Mouse (Mus musculus) ES-CJ7 (cell line): ENCODE data around the gene Lbr.

Experiments
- DNase-seq: peaks from one replicate; pipeline ENCODE4 v3.0.0; 2011; ENCODE audit warnings: low read depth, low spot score

Lbr gene

DNA sequence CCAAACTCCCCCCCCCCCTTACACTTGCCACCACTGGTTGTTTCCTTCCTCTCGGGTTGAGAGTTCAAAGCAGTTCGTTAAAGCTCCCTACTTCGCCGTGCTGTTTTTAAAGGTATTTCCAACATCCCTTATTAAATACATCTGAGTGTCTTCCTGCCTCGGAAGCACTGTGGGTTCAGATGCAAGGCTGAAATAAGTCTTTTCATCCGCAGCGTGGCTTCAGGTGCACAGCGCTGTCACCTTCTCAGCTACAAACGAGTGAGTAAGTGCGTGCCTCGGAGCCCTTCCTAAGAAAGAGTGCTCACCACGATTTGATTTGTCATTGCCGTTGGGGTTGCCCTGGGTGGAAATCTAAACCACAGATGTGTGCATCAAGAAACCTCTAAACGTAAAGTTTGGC, at the start of gene Lbr:
Gene Lbr (minus strand): TSS at position 266 of the 400 bp plus-strand sequence.
- peak; percentile 51 for DNase-seq

- no peak for DNase-seq
Observed at GRCm38 (mm10) chr1:181889670-181890069, 46.8 kb upstream of the Lbr start.

DNA sequence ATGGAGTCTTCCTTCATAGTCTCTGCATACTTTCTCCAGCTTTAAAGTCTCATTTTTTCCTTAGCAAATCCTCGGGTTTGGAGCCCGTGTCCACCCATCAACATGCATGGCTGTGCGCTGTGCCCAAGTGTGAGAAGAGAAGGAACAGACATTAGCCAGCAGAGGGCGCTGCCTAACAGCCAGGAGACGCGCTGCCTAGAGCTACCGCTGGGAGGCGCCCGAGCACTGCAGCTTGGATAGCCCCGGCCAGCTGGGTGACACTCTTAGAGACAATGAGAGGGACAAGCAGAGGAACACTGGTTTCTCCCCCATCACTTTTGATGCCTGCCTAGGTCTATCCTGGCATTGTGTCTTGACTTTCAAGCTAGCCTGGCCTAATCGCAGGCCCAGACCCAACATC, 46.0 kb upstream of the Lbr start:
- DNase-seq, result peak; percentile 90

- peak; percentile 88 for DNase-seq
Observed at GRCm38 (mm10) chr1:181881532-181881931, 38.7 kb upstream of the Lbr start.

DNA sequence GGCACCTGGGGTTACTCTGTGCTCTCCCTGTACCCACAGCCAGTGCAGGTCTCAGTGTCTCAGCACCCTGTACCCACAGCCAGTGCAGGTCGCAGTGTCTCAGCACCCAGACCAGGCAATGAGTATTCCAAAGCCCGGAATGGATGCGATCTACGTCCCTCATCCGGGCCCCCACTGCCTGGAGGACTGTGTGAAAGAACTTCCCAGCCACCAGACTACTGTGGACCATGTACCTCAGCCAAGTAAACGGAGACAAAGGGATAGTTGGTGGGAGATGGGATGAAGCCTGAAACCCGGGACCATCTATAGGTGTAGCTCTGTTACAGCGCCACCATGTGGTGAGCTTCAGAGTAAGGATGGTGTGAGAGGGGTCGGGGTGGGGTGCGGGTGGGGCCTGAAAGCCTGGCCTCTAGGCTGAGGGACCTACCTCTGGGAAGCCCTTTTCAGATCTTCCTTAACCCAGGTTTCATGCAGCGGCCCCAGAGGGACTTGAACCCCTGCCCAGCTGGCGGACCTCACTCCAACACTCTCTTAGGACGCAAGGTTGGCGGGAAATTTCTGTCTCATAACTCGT, 38.0 kb upstream of the Lbr start:
- DNase-seq, result peak; percentile 93

DNA sequence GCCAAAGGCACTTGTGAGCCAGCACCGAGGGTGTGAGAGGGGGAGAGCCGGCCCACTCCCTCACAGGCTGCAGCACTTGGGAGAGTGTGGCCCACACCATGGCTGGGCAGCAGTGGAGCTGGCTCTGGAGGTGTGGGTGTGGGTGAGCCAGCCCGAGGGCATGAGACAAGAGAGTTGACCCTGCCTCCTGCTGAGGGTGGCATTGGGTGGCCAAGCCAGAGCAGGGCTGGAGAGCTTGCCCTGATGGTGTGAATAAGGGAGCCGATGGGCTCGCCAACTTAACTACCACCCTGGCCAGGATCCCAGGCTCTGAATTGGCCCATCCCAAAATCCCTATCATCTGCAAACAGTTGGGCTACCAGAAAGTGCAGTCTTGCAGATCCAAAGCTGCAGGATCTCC, 35.6 kb upstream of the Lbr start:
- no peak for DNase-seq

GRCm38 (mm10) chr1:181877088-181877487, 34.2 kb upstream of the Lbr start:
- no peak for DNase-seq

GRCm38 (mm10) chr1:181876656-181877055, 33.8 kb upstream of the Lbr start:
- no peak for DNase-seq

- no peak for DNase-seq
Observed at GRCm38 (mm10) chr1:181873086-181873920, 30.5 kb upstream of the Lbr start.

DNA sequence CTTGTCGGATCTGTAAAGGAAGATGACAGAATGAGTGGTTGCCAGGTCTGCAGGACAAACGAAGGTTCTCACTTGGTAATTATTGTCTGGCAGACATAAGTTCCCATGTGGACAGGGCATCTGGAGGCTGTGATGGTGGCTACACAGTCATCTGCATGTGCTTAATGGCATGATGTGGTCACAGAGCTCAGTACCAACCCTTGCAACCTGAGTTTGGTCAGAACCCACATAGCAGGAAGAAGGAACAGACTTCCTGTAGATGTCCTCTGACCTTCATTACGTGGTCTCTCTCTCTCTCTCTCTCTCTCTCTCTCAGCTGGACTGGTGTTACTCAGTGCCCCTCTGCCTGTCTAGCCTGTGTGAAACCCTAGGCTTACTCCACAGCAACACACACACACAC, 29.8 kb upstream of the Lbr start:
- no peak for DNase-seq

- peak; percentile 67 for DNase-seq
Observed at GRCm38 (mm10) chr1:181866429-181867280, 23.8 kb upstream of the Lbr start.

GRCm38 (mm10) chr1:181865863-181866216, 23.0 kb upstream of the Lbr start:
- DNase-seq, result no peak

GRCm38 (mm10) chr1:181864971-181865862, 22.4 kb upstream of the Lbr start:
- no peak for DNase-seq

- peak; percentile 59 for DNase-seq
Observed at GRCm38 (mm10) chr1:181863431-181863830, 20.6 kb upstream of the Lbr start.

GRCm38 (mm10) chr1:181862676-181863374, 20.0 kb upstream of the Lbr start:
- no peak for DNase-seq

- DNase-seq, result no peak
Observed at GRCm38 (mm10) chr1:181861181-181861902, 18.5 kb upstream of the Lbr start.

DNA sequence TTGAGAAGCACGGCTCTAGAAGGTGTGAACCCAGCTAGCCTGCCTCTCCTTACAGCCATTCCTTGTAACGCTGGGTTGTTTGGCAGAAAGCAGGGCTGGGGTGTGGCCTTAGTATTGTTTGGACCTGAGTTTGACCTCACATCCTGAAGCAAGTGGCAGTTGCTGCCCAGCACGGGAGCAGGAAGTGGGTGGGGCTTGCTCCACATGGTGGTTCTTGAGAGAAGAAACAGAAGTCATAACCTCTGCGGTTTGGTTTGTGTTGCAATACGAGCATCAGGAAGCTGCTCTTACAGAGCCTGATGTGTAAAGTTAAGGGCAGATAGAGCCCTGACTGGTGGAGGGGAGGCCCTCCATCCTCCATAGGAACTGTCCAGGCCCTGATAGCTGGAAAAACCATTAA, 17.8 kb upstream of the Lbr start:
- peak; percentile 98 for DNase-seq

- no peak for DNase-seq
Observed at GRCm38 (mm10) chr1:181856329-181856728, 13.5 kb upstream of the Lbr start.

DNA sequence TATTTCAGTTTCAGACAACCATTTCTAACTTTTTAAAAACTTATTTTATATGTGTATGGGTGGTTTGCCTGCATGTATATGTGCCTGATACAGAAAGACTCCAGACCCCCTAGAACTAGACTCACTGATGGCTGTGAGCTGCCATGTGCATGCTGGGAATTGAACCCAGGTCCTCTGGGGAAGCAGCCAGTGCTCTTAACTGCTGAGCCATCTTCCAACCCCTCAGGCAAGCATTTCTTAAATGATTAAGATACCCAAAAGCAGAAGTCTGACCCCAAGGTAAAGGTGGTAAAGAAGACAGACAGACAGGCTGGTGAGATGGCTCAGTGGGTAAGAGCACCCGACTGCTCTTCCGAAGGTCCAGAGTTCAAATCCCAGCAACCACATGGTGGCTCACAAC, 12.0 kb upstream of the Lbr start:
- DNase-seq, result no peak

DNA sequence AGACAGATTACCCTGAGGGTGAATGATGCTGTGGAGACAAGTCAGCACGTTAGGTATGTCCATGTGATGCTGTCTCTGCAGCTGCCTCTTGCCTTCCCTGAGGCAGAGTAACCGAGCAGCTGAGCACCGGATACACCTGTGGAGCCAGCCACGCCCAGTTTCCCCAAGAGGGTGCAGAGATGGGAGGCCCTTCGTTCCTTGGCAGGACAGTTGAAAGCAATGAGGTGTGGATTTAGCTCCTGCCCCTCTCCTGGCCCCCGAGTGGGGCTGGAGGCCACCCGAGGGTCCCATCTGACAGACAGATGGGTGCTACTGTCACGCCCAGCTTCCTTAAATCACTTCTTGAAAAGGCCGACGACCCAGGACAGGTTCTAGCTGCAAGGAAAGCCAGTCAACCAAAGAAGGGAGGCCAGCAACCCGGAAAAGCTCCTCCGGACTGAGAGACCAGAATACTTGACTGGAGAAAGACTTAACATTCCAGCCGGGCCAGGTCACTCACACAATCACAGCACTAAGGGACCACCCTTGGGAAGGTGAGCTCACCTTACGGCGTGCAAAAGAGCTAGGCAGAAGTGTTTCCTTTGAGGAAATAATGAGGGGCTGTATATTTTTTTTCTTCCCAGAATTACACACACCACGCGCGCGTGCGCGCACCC, 10.4 kb upstream of the Lbr start:
- DNase-seq, result peak; percentile 80
